ENCODE assay signal across 24 mouse cellular contexts in genomic region chr8:9180686-9181315, GRCm38 (mm10).
A peak's percentile ranks its signal among the peaks of the same experiment; 100 is the strongest.
DNase-seq lines count a peak whose midpoint lies in the region; ATAC-seq lines count a peak whose summit lies in the region.
"Had no signal": no experiment of that assay in that cellular context is flagged by ENCODE, and none has a peak within 500 bp of the region (broad histone marks: within the 10 kb centered on the region; RNA-seq: fewer than 3 reads in every experiment).

No protein-coding gene starts in this region.

- H3K4me3 ChIP-seq in heart, embryonic 10.5 days, result no peak overlapping the region
- H3K4me3 ChIP-seq in heart, embryonic 11.5 days (ENCODE audit: low read depth, low read length), result no peak overlapping the region
- H3K4me3 ChIP-seq in neural tube, embryonic 11.5 days (ENCODE audit: low read depth, low read length), result no peak overlapping the region
- H3K4me3 ChIP-seq: erythroblast, embryonic 14.5 days; gastrocnemius, adult 2 months; heart, embryonic 15.5 days; hindbrain, embryonic 12.5 days; left cerebral cortex, adult 2 months; limb, embryonic 13.5 days; lung, embryonic 15.5 days; midbrain, embryonic 12.5 days had no signal

- 78% methylated on average over 17 of the region's 17 CpGs for WGBS in heart, embryonic 10.5 days
- WGBS in heart, embryonic 11.5 days (ENCODE audit: insufficient replicate concordance), result 80% methylated on average over 17 of the region's 17 CpGs
- 61% methylated on average over 17 of the region's 17 CpGs for WGBS in neural tube, embryonic 11.5 days

- H3K4me2 ChIP-seq in heart, embryonic 11.5 days, result no peak overlapping the region
- no peak overlapping the region for H3K4me2 ChIP-seq in neural tube, embryonic 11.5 days (ENCODE audit: low read depth)
- H3K4me2 ChIP-seq: heart, embryonic 15.5 days; hindbrain, embryonic 12.5 days; limb, embryonic 13.5 days; liver, embryonic 11.5 days; lung, embryonic 15.5 days; midbrain, embryonic 12.5 days had no signal

- H3K27me3 ChIP-seq in heart, embryonic 10.5 days (ENCODE audit: insufficient read depth, poor library complexity, severe bottlenecking), result 0 out of 2 replicates have a peak, but pooled peaks cover 3% of the 10 kb centered on the region
- H3K27me3 ChIP-seq in heart, embryonic 11.5 days (ENCODE audit: control insufficient read depth, insufficient read depth, low read length), result no peaks in the 10 kb centered on the region
- H3K27me3 ChIP-seq in neural tube, embryonic 11.5 days (ENCODE audit: control insufficient read depth, insufficient read depth, low read length), result no peaks in the 10 kb centered on the region
- H3K27me3 ChIP-seq: heart, embryonic 15.5 days; hindbrain, embryonic 12.5 days; limb, embryonic 13.5 days; lung, embryonic 15.5 days; Patski had no signal

- no peak overlapping the region for H3K9ac ChIP-seq in heart, embryonic 11.5 days (ENCODE audit: low read depth, low read length)
- no peak overlapping the region for H3K9ac ChIP-seq in neural tube, embryonic 11.5 days (ENCODE audit: low read length)
- H3K9ac ChIP-seq: heart, embryonic 15.5 days; hindbrain, embryonic 12.5 days; limb, embryonic 13.5 days; lung, embryonic 15.5 days; midbrain, embryonic 12.5 days had no signal

- H3K4me1 ChIP-seq in heart, embryonic 10.5 days, result no peaks in the 10 kb centered on the region
- H3K4me1 ChIP-seq in heart, embryonic 11.5 days (ENCODE audit: control insufficient read depth, insufficient read depth, low read length), result no peaks in the 10 kb centered on the region
- H3K4me1 ChIP-seq in neural tube, embryonic 11.5 days (ENCODE audit: control insufficient read depth, insufficient read depth, low read length), result peaks cover 7% of the 10 kb centered on the region; the same call in 1 of the 2 replicates
- H3K4me1 ChIP-seq: heart, embryonic 15.5 days; hindbrain, embryonic 12.5 days; limb, embryonic 13.5 days; lung, embryonic 15.5 days; midbrain, embryonic 12.5 days had no signal

- no peaks in the 10 kb centered on the region for H3K9me3 ChIP-seq in heart, embryonic 10.5 days
- no peaks in the 10 kb centered on the region for H3K9me3 ChIP-seq in heart, embryonic 11.5 days (replicated peaks; ENCODE audit: control insufficient read depth, low read length)
- H3K9me3 ChIP-seq in neural tube, embryonic 11.5 days (ENCODE audit: control insufficient read depth, low read length), result no peaks in the 10 kb centered on the region
- H3K9me3 ChIP-seq: heart, embryonic 15.5 days; hindbrain, embryonic 12.5 days; limb, embryonic 13.5 days; lung, embryonic 15.5 days; midbrain, embryonic 12.5 days had no signal

- ATAC-seq in heart, embryonic 11.5 days (replicated peaks; ENCODE audit: insufficient number of reproducible peaks, low FRiP score, low TSS enrichment), result no peak
- ATAC-seq in neural tube, embryonic 11.5 days (ENCODE audit: insufficient read depth, low FRiP score, low TSS enrichment), result peak; percentile 72
- ATAC-seq: forebrain, embryonic 16.5 days; intestine, embryonic 16.5 days; Patski had no signal

- DNase-seq in heart, embryonic 10.5 days (ENCODE audit: low spot score), result peak; percentile 52
- no peak for DNase-seq in neural tube, embryonic 11.5 days (ENCODE audit: low spot score)
- DNase-seq in neural tube, embryonic 10.5 days (ENCODE audit: extremely low spot score, low spot score), result no peak
- peak; percentile 6 for DNase-seq in adrenal gland, postnatal 25 days
- DNase-seq in urinary bladder, adult 2 months (ENCODE audit: low spot score), result no peak
- DNase-seq in lung, postnatal 36 days, result no peak
- DNase-seq: cerebellum, adult 2 months; cerebellum, postnatal 14 days; gastrocnemius, adult 2 months; kidney, postnatal 25 days; thymus, adult 2 months; thymus, postnatal 4 days had no signal

- no peaks in the 10 kb centered on the region for H3K36me3 ChIP-seq in heart, embryonic 10.5 days
- no peaks in the 10 kb centered on the region for H3K36me3 ChIP-seq in heart, embryonic 11.5 days (ENCODE audit: control insufficient read depth, insufficient read depth, low read length)
- no peaks in the 10 kb centered on the region for H3K36me3 ChIP-seq in neural tube, embryonic 11.5 days (ENCODE audit: control insufficient read depth, insufficient read depth, low read length)
- H3K36me3 ChIP-seq: heart, embryonic 15.5 days; hindbrain, embryonic 12.5 days; limb, embryonic 13.5 days; lung, embryonic 15.5 days; midbrain, embryonic 12.5 days had no signal

- no peak overlapping the region for H3K27ac ChIP-seq in heart, embryonic 10.5 days
- H3K27ac ChIP-seq in heart, embryonic 11.5 days (ENCODE audit: low read depth, low read length), result no peak overlapping the region
- no peak overlapping the region for H3K27ac ChIP-seq in neural tube, embryonic 11.5 days (ENCODE audit: low read depth, low read length)
- H3K27ac ChIP-seq: gastrocnemius, adult 2 months; heart, embryonic 15.5 days; hindbrain, embryonic 12.5 days; left cerebral cortex, adult 2 months; limb, embryonic 13.5 days; lung, embryonic 15.5 days; midbrain, embryonic 12.5 days had no signal

Comparison
In these comparisons a context has a peak if more than half of its experiments do, and no peak if none do; other contexts are left out.
1. DNase-seq: peak in heart, embryonic 10.5 days (single experiment) and adrenal gland, postnatal 25 days (single experiment); none in neural tube, embryonic 11.5 days (single experiment), neural tube, embryonic 10.5 days (single experiment), urinary bladder, adult 2 months (single experiment) and lung, postnatal 36 days (single experiment).